Mouse (Mus musculus): Measurements from ENCODE around the gene Ryr2.

DNA sequence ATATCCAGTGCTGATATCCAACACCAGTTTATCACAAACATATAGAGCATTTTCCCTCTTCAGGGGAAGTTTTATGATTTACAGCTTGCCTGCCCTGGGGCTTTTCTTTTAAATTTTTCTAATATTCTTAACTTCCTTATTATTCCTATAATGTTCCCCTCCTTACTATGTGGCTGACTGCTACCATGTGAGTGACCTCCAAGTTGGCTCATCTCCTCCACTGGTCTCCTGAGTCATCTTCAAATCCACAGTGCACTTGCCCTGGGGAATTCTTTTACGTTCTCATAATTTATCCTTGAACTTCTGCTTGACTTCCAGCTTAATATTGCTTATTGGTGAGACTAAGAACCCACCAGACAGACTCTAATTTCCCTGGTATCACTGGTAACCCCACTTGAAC, 211.1 kb downstream of the Ryr2 start:
- TF ChIP-seq GATA1 (IDR thresholded peaks at IDR 0.05; ENCODE audit: borderline replicate concordance, low read length) (no peak), FLI1 (IDR thresholded peaks at IDR 0.05; ENCODE audit: low read length) (no peak)

All from megakaryocyte, embryonic 14.5 days (primary cell).